In the genomic region with DNA sequence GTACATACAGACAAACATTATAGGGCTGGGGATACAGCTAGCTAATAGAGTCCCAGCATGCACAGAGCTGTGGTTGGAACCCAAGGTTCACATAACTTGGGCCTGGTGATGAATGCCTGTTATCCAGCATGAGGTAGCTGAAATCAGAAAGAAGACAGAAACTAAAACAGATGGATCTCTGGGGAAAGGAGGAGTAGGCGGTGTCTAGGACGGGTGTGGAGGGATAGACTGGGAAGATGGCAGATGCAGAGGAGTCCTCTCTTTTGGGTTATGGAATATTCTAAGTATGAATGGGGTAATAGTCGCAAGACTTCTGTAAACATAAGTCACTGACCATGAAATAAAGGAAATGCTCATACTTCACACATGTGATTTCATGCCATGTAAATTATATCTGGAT, we compare ENCODE assay signal across 15 mouse cellular contexts.
"Had no signal": no experiment of that assay in that cellular context is flagged by ENCODE, and none has a peak within 500 bp of the region (broad histone marks: within the 10 kb centered on the region; RNA-seq: fewer than 3 reads in every experiment).

No protein-coding gene starts in this region.

- H3K27ac ChIP-seq: neural tube, embryonic 12.5 days; neural tube, embryonic 13.5 days; neural tube, embryonic 15.5 days; stomach, embryonic 15.5 days; stomach, postnatal 0 days had no signal

- H3K27me3 ChIP-seq: neural tube, embryonic 12.5 days; neural tube, embryonic 13.5 days; neural tube, embryonic 15.5 days; stomach, embryonic 15.5 days had no signal

- H3K9me3 ChIP-seq: neural tube, embryonic 12.5 days; neural tube, embryonic 13.5 days; neural tube, embryonic 15.5 days; stomach, embryonic 15.5 days had no signal

- DNase-seq: retina, postnatal 1 day; right cerebral cortex, postnatal 25 days; right cerebral cortex, postnatal 4 days; spleen, adult 18-20 months; thymus, adult 18-20 months; thymus, adult 2 months; thymus, postnatal 14 days; thymus, postnatal 25 days; thymus, postnatal 36 days; thymus, postnatal 4 days had no signal

- H3K36me3 ChIP-seq: neural tube, embryonic 12.5 days; neural tube, embryonic 13.5 days; neural tube, embryonic 15.5 days; stomach, embryonic 15.5 days had no signal

- H3K4me3 ChIP-seq: neural tube, embryonic 12.5 days; neural tube, embryonic 13.5 days; neural tube, embryonic 15.5 days; stomach, embryonic 15.5 days had no signal

- H3K4me1 ChIP-seq: neural tube, embryonic 12.5 days; neural tube, embryonic 13.5 days; neural tube, embryonic 15.5 days; stomach, embryonic 15.5 days had no signal
